Mouse (Mus musculus) CD4-positive, CD25-positive, alpha-beta regulatory T cell, adult 4 months (primary cell): ENCODE results near the gene Ociad1. TPM values are rescaled to one million over a fixed set of nuclear protein-coding genes. Genes with fewer than 3 reads are reported as not detected.
A peak's percentile ranks its signal among the peaks of the same experiment; 100 is the strongest.

Source experiments
- ATAC-seq: one replicate; pipeline ENCODE4 v1.8.0; 2017
- polyA plus RNA-seq, 2 experiments: library from polyadenylated mRNA; unstranded; fragments of 100-300 nt; shearing (Covaris generic); gene quantifications; one replicate each; pipeline ENCODE4 v1.2.1; 2017

Ociad1 gene
- polyA plus RNA-seq, result 100 to 1,000 TPM; 171 to 260 TPM

DNA sequence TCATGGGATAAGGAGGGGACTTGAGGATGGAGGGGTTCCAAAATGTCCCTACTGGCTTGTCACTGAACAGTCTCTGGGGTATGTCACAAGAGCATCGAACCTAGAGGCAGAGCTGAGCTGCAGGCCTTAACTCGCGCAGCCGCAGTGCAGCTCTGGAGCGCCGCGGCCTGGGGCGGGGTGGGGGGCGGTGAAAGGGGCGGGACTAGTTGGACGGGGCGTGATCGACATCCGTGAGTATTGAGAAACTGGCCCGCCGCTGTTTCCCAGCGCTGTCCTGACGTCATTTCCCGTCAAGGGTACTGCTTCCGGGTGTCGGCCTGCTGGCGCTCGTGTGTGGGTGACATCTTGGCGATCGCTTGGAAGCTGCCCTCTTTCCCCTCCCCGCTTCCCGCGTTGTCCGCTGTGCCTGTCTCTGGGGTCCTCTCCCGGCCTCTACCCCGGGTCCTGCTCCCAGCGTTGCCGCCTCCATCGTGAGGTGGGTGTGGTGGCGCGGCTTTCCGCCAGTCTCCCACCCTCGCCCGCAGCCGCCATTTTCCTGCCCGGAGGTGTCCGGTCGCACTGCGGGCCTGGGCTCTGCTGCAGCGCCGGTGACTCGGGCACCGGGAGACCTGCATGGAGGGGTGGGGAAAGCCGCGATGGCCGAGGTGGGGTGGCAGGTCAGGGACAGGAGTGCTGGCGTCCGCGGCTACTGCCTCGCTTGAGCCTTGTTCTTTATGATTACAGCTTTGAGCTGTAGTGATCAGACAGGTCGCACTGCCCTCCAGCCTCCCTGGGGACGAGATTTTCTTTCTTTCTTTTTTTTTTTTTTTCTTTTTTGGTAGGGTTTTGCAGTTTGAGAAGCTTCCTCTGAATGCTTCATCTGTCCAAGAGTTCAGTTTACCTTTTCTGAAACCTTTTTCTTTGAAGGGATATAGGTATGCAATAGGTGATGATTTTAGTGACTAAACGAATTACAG, at the start of gene Ociad1:
Gene Ociad1 (plus strand): TSS at position 283 of the 956 bp plus-strand sequence.
- ATAC-seq, result peak; percentile 99

DNA sequence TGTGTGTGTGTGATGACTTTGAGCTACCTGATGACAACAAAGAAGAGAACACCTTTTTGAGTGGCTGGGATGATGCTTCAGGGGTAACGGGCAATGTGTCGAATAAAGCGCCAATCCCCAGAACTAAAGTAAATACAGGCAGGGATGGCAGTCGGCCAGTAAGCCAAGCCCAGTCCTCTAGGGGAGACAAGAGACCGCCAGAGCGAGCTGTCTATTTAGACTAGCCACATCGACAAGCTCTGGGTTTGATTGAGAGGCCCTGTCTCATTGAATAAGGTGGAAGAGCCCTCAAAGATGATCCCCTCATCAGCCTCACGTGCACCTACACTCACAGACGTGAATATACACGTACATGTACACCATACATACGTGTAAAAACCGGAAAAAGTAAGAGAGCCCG, 48.2 kb upstream of the Ociad1 start:
- no peak for ATAC-seq

DNA sequence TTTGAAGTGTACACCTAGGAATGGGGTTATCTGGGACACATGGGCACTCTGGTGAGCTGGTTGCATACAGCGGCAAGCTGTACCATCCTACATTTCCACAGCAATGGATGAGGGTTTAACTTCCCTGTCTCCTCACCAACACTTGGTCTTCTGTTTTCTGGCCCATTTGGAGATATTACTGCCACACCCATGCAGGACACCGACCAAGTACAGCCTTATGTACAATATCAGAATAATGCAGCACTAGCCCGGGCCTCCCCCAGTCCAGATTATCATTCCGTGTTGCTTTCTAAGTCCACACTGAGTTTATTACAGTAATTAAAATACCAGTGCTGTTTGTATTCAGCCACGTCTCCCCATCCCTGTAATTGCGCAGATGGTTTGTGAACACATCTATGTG, 46.2 kb upstream of the Ociad1 start:
- no peak for ATAC-seq

DNA sequence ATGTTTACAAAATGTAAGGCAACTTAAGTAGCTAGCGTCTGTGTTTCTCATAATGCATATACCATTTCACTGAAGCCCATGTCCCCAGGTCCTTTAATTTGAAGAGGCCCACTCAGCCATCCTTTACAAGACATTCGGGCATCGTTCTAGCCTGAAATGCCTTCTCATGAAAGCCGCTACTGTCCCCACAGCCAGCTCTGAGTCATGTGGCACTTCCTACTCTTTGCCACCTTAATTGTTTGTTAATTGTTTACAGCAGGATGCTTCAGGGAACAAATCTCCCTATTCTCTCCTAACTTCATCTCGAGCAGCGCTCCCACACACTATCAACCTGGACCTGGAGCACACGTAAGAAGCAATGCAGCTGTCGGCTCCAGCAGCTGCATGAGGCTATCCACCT, 44.4 kb upstream of the Ociad1 start:
- ATAC-seq, result no peak

DNA sequence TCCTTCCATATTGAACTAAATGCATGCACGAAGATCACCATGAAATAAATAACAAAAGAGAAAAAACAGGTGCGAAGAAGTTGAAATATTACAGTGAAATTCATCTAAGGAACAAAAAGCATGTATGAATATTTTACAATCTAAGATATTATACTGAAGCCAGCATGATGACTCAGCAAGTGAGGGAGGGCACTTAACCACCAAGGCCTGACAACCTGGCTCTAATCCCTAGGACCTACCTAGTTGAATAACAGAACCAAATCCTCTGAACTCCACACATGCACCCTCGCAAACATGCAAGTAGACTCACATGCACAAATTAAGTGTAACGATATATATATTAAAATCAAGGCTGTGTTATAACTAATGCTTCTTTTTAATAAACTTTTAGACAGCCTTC, 43.2 kb upstream of the Ociad1 start:
- no peak for ATAC-seq

DNA sequence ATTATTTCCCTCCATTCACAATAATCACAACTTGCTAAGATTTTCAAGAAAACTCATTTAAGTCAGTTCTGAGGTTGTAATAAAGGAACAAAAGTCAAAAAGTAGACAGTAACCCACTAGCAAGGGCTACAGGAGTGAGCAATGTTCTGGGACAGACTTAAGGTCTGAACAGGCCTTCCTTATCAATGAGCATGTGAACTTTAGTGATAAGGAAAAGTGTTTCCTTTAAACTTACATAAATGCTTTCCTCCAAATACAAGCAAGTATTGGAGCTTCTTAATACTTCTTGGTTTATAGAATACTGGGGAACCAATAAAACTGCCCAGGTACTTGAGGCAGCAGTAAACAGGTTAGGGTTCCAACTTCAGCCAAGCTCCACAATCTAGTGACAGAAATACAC, 39.8 kb upstream of the Ociad1 start:
- no peak for ATAC-seq

DNA sequence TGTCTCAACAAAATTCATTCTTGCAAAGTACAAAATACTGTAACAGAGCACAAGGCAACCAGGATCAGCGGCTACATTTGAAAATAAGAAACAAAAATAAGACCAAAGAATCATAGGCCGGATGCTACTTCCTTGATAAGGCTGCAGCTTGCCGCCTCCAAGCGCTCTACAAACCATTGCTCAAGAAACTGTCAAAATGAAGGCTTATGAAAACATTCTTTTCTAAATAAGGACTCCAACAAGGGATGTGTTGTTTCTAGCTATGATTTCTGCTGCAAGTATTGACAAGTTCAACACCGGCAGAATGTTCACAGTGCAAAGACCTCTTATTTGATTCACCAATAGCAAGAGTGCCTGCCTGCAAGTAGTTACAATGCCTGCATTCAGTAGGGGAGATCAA, 37.9 kb upstream of the Ociad1 start:
- no peak for ATAC-seq

DNA sequence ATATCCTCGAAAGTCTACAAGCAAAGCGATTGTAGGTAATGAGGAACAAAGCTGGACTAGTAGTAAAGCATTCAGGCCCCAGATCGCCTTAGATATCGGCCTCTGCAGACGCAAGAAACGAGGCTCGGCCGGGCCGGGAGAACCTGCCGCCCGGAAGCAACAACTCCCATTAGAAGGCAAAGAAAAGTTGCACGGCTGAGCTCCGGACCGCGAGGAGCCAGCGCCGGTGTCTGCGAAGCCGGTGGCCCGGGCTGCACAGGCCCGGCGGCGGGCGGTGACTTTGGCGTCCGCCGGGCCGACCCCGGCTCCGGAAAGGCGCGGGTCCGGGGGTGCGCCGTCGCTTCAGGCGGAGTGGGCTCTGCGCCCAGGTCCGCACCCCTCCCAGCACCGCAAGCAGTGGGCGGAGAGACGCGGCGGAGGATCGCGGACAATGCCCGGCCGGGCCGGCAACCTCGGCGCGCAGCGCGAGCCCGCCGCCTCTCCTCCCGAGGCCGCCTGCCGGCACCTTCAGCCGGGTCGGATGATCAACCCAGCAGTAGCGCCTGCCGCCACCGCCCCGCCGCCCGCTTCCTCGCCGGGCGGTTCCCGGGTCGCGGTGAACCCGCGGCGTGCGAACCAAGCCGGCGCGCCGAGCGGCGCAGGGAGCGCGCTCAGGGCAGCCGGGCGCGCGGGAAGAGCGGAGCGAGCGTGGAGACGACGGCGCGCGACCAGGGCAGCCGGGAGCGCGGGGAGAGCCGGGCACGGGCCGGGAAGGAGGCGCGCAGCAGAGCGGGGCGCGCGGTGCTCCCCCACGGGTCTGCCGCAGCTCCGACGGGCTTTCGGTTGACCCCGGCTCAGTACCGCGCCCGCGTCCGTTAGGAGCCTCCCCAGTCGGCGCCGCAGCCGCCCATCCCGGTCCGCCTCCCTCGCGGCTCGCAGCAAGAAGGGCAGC, 37.0 kb upstream of the Ociad1 start:
- ATAC-seq, result peak; percentile 9

DNA sequence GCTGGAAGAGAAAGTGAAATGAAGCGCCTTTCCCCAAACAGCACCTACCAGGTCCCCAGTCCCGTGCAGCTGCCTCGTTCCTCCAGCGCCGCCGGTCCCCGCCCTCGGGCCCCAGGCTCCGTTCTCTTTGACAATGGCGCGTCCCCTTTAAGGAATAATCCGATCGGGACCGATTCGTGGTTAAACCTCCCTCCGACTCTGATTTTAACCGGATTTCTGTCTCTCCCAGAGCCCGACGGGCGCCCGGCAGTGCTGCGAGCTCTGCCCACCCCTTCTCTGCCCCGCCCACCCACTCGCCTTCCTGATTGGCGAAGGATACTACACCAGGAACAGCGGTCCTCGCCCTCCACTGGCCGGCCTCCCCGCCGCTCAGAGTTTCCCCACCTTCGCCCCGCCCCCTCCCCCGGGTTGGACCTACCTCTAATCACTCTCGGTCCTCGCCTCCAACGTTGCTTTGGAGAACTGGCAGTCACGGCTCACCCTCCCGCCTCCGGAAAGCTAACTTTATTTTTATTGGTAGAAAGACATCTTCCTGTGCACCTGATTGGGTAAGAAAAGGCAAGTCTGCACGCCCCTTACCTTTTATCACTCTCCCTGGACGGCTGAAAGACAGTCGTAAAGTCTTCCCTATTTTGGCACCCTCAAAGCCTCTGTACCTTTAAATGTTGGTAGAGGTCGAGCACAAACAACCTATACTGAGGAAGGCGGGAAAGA, 36.1 kb upstream of the Ociad1 start, which contains the start of gene Fryl:
Gene Fryl (minus strand): TSS at position 268 of the 714 bp plus-strand sequence.
- ATAC-seq, result peak; percentile 87

DNA sequence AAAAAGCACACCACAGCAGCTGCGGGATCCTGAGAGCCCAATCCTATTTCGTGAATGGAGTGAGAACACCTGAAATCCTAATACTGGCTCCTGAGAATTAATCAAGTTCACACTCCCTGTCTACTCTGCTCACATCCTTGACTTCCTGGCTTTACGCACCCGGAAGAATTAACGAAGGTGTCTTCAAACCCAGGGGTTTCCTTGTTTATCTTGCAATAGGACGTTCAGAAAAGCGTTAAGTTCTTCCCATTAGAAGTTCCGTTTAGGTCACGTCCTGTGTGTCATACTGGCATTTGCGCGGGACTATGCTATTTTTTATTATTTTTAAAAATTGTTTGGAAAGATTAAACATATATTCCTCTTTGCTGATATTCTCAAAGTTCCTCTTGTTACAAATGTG, 35.5 kb upstream of the Ociad1 start:
- peak; percentile 35 for ATAC-seq

DNA sequence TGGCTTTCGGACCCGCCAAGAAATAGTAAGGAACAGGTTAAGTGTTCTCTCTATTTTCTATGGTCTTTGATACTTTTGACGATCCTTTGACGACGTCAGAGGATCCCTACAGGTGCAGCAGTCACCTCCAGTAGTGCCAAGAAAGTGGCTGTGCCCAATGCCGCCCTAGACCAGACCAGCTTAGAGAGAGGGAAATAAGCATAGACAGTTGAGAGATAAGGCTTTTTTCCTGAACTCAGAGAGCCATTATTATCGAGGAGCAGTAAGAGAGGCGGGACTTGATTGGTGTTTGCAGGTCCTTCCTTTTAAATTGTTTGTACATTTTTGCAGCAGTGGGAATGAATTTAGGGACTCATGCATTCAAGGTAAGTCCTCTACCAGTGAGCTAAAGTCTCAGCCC, 34.9 kb upstream of the Ociad1 start:
- ATAC-seq, result no peak

DNA sequence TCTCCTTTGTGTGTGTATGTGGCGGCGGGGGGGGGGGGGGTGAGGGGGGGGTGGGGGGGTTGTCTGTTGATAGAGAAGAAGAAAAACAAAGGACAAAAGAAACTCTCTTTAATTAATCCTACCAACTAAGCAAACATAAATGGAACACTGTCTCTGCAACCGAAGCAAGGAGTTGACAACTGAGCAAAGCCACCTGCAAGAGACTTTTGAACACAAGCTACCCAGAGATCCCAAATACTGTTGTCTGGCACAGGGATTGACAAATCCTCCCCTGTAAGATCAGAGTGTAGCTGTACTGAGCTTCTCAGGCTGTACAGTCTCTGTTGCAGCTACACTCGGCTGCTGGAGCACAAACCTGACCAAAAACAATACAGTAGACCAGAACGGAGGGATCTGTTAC, 28.5 kb upstream of the Ociad1 start:
- no peak for ATAC-seq

DNA sequence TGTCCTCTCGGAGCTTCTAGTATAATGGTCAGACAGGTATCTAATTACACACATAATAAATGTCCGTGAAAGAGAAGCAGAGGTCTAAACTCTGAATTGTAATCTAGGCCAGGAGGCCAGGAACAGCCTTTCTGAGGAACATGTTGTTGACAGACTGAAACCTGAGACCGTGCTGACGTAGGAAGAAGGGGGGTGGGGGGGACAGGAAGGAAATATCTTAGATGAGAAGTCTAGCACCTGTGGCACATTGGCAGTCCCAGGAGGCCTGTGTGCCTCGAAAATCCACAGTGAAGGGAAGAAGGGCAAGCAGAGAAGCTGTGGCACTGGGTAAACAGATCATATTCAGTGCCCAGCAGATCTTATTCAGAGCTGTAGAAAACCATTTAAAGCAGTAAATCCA, 27.1 kb upstream of the Ociad1 start:
- peak; percentile 100 for ATAC-seq

DNA sequence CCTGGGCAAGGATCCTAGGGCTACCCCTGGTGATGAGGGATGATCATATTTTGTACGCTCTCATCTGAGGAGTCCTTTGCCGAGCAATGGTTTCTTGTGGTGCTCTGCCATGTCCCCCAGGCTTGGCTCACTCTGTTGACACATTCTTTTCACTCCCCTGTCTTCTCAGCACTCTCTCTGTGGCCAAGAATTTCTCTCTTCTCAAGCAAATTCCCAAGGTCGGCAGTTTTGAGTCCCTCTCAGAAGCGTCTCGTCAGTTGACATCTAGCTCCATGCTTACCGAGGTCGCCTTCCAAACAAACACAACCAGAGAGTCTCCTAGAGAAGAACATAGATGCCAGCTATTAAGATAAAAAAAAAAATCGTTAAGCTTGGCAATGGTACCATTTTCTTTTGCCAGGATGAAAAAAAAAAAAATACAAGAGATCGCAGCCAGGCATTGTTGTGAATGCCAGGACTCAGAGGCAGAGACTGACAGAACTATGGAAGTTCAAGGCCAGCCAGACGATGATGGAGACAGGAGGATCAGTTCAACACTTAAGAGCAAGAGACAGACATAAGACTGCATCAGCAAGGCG, 23.9 kb upstream of the Ociad1 start:
- ATAC-seq, result no peak

DNA sequence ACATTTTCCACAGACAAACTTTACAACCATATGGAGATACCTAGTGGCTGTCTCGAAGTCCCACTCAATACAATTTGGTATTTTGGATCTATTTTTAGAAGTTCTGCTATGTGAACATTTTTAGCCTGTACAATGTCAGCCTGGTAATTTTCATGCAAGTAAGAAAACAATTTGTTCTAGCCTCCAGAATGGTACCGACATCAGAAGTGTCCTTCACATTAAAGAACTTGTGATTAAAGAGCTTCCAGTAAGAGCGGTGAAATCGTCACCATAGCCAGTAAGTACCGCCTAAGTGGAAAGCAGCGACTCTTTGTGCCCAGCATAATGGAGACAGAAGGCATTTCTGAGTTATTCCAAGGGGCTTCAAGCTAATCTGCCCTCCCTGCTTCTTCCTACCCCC, 22.0 kb upstream of the Ociad1 start:
- ATAC-seq, result no peak

DNA sequence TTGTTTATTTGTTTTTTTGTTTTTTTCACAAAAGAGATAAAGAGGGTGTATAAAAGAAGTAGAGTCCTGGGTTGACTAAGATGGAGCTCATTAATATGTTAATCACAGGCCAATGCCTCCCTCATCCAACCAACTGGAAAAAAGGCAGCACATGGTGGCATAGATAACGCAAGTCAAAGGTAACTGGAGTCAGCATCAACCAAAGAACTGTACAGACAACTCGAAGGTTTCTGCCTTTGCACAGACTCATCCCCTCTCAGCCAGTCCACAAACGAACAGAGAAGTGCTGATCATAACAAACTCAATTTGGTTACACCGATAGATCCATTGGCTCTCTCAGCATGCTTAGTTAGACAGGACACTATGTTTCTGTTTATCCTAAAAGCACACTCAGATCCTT, 19.4 kb upstream of the Ociad1 start:
- no peak for ATAC-seq

DNA sequence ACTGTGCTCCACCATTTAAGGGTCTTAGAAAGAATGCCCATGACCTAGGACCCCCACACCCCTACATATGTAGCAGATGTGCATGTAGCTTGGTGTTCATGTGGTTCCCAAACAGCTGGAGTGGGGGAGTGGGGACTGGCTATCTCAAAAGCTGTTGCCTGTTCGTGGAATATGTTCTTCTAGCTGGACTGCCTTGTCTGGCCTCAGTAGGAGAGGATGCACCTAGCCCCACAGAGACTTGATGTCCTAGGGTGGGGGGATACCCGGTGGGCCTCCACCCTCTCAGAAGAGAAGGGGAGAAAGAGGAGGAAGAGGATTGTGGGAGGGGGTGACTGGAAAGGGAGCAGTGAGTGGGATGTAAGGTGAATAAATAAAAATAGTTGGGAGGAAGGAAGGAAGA, 17.6 kb upstream of the Ociad1 start:
- ATAC-seq, result no peak

DNA sequence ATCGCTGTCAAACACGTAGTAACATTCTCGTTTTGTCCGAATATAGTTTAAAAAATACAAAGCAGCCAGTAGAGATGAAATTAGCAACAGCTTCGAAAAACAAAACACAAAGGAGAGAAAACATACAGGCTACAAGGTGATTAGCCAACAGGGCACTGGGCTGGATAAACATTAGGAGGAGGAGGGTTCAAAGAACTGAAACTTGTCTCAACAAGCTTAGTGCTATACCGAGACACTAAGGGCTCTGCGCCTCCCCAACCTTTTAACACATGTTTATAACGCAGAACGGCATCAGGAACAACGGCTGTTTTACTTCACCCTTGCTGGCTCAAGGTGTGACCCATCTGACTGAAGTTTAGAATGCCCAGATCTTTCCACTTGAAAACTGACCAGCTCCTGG, 13.4 kb upstream of the Ociad1 start:
- ATAC-seq, result no peak

DNA sequence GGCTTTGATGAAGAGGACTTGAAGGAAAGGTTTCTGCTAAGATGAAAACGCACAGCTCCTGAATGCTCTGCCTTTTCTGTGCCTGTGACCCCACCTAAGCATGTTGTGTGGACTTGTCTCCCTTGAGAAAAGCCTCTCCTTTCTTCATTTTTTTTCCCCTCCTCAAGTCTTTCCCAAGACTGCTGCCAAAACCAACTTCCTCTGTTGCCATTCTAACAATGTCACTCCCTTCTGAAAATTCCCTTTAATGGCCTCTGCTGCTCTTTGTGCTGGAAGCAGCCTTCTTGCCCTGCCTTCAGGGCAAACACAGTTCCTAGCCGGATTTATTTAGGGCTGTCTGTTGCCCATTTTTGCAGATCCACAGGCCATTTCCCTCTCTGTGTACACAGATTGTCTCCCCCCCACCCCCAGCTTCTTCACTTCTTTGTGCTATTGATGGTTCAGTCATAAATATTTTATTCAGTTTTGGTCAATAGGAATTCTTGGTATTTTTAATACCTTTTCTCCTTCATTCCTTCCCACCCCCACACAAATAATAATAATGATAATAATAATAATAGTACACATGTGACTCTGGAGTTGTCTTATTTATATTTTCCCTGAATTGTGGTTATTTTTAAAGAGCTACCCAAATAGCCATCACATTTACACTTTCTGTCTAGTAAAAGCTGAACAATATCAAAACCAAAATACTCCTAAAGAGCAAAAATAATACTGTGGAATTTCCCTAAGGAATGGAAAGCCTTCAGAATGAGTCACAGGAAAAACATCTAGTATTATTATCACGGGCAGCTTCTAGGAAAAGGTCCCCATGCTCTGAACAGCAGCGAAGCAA, 12.6 kb upstream of the Ociad1 start:
- no peak for ATAC-seq

DNA sequence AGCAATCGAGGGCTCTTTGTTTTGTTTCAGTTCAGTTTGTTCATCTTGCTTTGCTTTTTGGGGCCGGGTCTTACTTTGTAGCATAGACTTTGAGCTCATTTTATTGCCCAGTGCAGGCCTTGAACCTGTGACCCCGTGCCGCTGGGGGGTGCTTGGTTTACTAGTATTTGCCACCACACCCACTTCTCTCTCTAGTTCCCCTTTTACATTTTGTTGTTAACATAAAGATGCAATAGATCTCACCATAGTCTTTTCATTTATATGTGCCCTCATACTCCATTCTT, 12.1 kb upstream of the Ociad1 start:
- no peak for ATAC-seq

DNA sequence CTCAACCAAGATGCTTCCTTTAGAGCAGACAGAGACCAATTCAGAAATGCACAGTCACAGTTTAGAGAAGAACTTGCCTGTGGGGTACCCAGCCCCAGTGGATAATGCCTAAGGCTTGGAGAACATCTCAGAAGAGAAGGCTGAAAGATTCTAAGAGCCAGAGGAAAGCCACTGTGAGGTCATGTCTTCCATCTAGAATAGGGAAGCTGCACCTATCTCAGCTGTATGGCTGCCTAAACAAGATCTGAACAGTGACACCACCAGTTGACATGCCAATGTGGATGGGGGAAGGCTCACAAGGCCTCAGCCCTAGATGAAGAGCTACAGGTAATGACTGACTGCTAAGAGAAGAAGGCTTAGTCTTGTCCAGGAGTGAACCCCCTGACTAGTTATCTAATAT, 8.5 kb upstream of the Ociad1 start:
- no peak for ATAC-seq
